Mouse (Mus musculus) neural tube, embryonic 12.5 days (tissue): ENCODE data around the gene Daw1. TPM values are rescaled to one million over a fixed set of nuclear protein-coding genes. Genes with fewer than 3 reads are reported as not detected.

Experiments
- ATAC-seq: fragments of 200-750 bp; cut with Nextera tagmentation; 2 replicates; pipeline ENCODE4 v1.8.0; 2017; ENCODE audit warnings: low read depth, mild to moderate bottlenecking, moderate TSS enrichment, moderate library complexity; ENCODE audit not compliant: low FRiP score
- H3K27ac ChIP-seq: fragments of 300-500 bp; sonication (generic); 2 replicates; pipeline ENCODE4 v1.5.1; 2016
- H3K27me3 ChIP-seq: fragments of 300-500 bp; sonication (generic); replicated peaks from 2 replicates; pipeline ENCODE4 v1.6.1; 2016; ENCODE audit warnings: mild to moderate bottlenecking
- H3K36me3 ChIP-seq: fragments of 300-500 bp; sonication (generic); 2 replicates; pipeline ENCODE4 v1.6.1; 2016; ENCODE audit warnings: mild to moderate bottlenecking
- H3K4me1 ChIP-seq: fragments of 300-500 bp; sonication (generic); 2 replicates; pipeline ENCODE4 v1.6.1; 2016
- H3K4me2 ChIP-seq: fragments of 300-500 bp; sonication (generic); replicated peaks from 2 replicates; pipeline ENCODE4 v1.6.1; 2016; ENCODE audit warnings: mild to moderate bottlenecking
- H3K4me3 ChIP-seq: fragments of 300-500 bp; sonication (generic); 2 replicates; pipeline ENCODE4 v1.5.1; 2016
- H3K9ac ChIP-seq: fragments of 300-500 bp; sonication (generic); 2 replicates; pipeline ENCODE4 v1.6.1; 2016; ENCODE audit warnings: mild to moderate bottlenecking
- H3K9me3 ChIP-seq: fragments of 300-500 bp; sonication (generic); 2 replicates; pipeline ENCODE4 v1.6.1; 2016; ENCODE audit warnings: mild to moderate bottlenecking
- WGBS: fragments of 180-500 bp; shearing (Covaris S2); methylation state at CpG from one replicate; pipeline ENCODE4 v1.1.7; 2016; 5-methylcytosine and 5-hydroxymethylcytosine counted together
- polyA plus RNA-seq: library from polyadenylated mRNA; unstranded; fragments of >200 nt; fragmentation: Nextera tagmentation; extraction: Ambion mirVana; gene quantifications from 2 replicates; pipeline ENCODE4 v1.2.1, GENCODE M21; 2016

The Daw1 gene
- polyA plus RNA-seq, 1 experiment from 2014 or later, result not detected

DNA sequence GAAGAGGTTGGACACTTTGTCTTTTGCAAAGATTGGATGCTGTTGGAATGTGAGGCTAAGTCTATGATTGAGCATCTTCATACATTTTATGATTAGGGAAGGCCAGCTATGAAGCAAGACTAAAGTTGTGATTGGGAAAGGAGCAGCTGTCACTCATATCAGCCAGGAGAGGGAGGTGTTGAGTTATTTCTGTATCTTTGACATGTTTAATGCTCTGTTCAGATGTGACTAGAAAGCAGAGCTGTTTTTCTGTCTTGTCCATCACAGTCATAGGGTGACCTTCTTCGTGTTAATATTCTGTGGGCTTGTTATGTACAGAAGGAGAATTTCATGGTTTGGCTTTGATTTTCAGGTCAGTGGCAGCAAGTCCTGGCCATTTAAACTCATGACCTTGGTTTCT is 63.5 kb downstream of the Daw1 start:
- H3K27me3 ChIP-seq, result no peaks in the 10 kb centered on the region
- H3K4me1 ChIP-seq, result no peaks in the 10 kb centered on the region
- H3K9ac ChIP-seq, result no peak overlapping the region
- H3K4me3 ChIP-seq, result no peak overlapping the region
- no peaks in the 10 kb centered on the region for H3K9me3 ChIP-seq
- 77% methylated on average over 1 of the region's 1 CpGs for WGBS
- H3K36me3 ChIP-seq, result no peaks in the 10 kb centered on the region
- no peak for ATAC-seq
- H3K27ac ChIP-seq, result no peak overlapping the region
- H3K4me2 ChIP-seq, result no peak overlapping the region

- Histone ChIP-seq H3K36me3 (no peaks in the 10 kb centered on the region), H3K9ac (no peak overlapping the region), H3K9me3 (no peaks in the 10 kb centered on the region), H3K27ac (no peak overlapping the region), H3K4me1 (no peaks in the 10 kb centered on the region), H3K4me3 (no peak overlapping the region), H3K27me3 (no peaks in the 10 kb centered on the region), H3K4me2 (no peak overlapping the region)
- no peak for ATAC-seq
These were observed 64.9 kb downstream of the Daw1 start for GRCm38 (mm10) chr1:83224423-83224960.

DNA sequence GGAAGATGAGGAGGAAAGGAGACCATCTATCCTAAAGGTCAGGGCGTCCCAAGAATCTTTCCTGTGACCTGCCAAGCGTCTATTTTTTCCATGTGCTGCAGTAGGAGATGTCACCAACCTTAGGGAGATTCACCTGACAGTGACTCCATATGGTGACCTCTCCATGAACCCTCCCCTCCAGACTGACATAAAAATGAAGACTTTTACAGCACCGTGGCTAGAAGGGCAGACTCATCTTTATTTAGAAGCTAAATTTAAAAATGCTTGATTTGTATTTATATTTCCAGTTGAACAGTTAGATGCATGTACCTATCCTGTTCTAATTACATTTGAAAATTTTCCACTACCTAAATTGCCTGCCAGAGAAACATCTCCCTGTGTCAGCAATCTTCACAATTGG is 68.4 kb downstream of the Daw1 start:
- Histone ChIP-seq H3K27me3 (no peaks in the 10 kb centered on the region), H3K9ac (no peak overlapping the region), H3K4me2 (no peak overlapping the region), H3K27ac (no peak overlapping the region), H3K4me1 (no peaks in the 10 kb centered on the region), H3K36me3 (no peaks in the 10 kb centered on the region), H3K4me3 (no peak overlapping the region), H3K9me3 (no peaks in the 10 kb centered on the region)
- 81% methylated on average over 3 of the region's 3 CpGs for WGBS
- ATAC-seq, result no peak

DNA sequence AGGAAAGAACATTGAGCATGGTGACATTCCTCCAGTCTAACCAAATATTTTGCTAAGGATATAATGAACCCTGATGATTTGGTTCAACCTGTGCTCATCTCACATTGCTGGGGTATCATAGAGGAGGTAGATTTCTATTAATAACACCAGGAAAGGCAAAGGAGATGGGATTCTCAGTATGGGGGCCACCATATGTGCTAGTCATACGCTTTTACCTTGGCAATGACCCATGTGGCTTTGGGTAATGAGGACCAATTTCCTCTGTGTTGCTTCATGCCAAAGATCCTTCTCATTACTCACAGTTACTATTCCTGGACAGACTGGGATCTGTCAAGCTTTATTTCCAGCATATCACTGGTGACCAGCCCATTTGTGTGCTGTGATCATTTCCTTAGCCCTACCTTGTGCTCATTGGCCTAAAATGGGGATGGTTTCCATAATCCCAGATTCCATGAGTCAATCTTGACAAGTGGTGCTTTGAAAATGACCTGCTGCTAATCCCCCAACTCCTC is 88.7 kb downstream of the Daw1 start:
- Histone ChIP-seq H3K4me2 (no peak overlapping the region), H3K36me3 (no peaks in the 10 kb centered on the region), H3K9ac (no peak overlapping the region), H3K4me1 (no peaks in the 10 kb centered on the region), H3K9me3 (no peaks in the 10 kb centered on the region), H3K27ac (no peak overlapping the region), H3K4me3 (no peak overlapping the region), H3K27me3 (no peaks in the 10 kb centered on the region)
- ATAC-seq, result no peak
- WGBS, result 79% methylated on average over 1 of the region's 1 CpGs

GRCm38 (mm10) chr1:83251746-83252145 is 92.2 kb downstream of the Daw1 start:
- Histone ChIP-seq H3K27me3 (no peaks in the 10 kb centered on the region), H3K9ac (no peak overlapping the region), H3K9me3 (no peaks in the 10 kb centered on the region), H3K36me3 (no peaks in the 10 kb centered on the region), H3K4me2 (no peak overlapping the region), H3K4me3 (no peak overlapping the region), H3K4me1 (no peaks in the 10 kb centered on the region), H3K27ac (no peak overlapping the region)
- WGBS, result 85% methylated on average over 1 of the region's 1 CpGs
- no peak for ATAC-seq

Other genes starting within 250 kb of the Daw1 start
- 0.33 and 0.43 TPM in 2 replicates for gene A030005L19Rik, start 246.4 kb upstream of the Daw1 start, polyA plus RNA-seq
- not detected in 2 replicates for gene A030014E15Rik, start 234.8 kb upstream of the Daw1 start, polyA plus RNA-seq
- gene Gm6217, start 228.4 kb upstream of the Daw1 start, polyA plus RNA-seq, result not detected in 2 replicates
- not detected in 2 replicates for gene A030003K21Rik, start 216.4 kb upstream of the Daw1 start, polyA plus RNA-seq
- gene Gm7544, start 203.7 kb upstream of the Daw1 start, polyA plus RNA-seq, result not detected in 2 replicates
- not detected in 2 replicates for gene Gm47955, start 199.5 kb upstream of the Daw1 start, polyA plus RNA-seq
- not detected in 2 replicates for gene Gm47959, start 159.2 kb upstream of the Daw1 start, polyA plus RNA-seq
- 0.28 and 0.82 TPM in 2 replicates for gene Slc19a3, start 121.3 kb upstream of the Daw1 start, polyA plus RNA-seq
- not detected in 2 replicates for gene Krtap28-10, start 117.3 kb upstream of the Daw1 start, polyA plus RNA-seq
- gene Gm47969, start 114.8 kb upstream of the Daw1 start, polyA plus RNA-seq, result not detected in 2 replicates
- gene A030005K14Rik, start 100.4 kb upstream of the Daw1 start, polyA plus RNA-seq, result not detected in 2 replicates
- not detected in 2 replicates for gene Krtap28-13, start 98.8 kb upstream of the Daw1 start, polyA plus RNA-seq
- gene Ccl20, start 43.0 kb upstream of the Daw1 start, polyA plus RNA-seq, result not detected in 2 replicates
- gene Sphkap, start 248.4 kb downstream of the Daw1 start, polyA plus RNA-seq, result 1.4 and 1.9 TPM in 2 replicates